Mouse (Mus musculus): ENCODE data around the gene Rab3b. TPM values are rescaled to one million over a fixed set of nuclear protein-coding genes. Genes with fewer than 3 reads are reported as not detected.

Rab3b gene
- total RNA-seq, 2 experiments from 2014 or later, result 45.4 to 50.2 TPM

DNA sequence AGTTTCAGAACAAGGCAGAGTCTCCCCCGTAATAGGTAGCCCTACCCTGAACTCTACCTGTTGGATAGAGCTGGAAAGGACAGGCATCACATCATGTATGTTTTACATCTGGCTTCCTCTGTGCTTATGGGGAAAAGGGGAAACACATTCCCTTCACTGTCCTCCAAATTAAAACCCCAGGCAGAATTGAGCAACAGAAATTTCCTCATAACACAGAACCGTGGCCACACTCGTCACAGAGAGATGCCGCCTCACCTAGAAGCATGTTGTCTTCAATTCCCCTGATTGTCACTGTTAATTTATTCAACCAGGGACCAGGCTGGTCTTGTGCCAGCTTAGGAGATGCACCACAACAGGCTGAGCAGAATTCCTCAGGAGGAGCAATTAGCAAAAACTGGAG lies 72.8 kb downstream of the Rab3b start:
- DNase-seq, result no peak

DNA sequence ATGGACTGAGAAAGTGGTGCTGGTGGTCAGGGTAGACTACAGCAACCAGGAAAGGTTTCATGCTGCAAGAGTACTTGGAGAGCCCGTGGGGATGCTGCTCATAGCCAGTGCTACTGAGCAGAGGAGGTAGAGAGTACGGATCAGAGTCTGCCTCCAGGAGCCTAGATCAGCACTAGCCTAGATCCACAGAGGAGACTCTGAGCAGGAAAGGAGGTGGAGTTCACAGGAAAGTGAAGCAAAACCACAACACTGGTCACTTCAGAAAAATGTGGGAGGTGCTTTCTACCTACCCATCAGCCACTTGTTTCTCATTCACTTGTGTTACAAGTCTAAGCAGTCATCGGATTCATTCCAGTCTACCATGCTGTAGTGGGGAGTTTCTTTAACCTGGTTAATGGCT lies 80.8 kb downstream of the Rab3b start:
- no peak for DNase-seq

DNA sequence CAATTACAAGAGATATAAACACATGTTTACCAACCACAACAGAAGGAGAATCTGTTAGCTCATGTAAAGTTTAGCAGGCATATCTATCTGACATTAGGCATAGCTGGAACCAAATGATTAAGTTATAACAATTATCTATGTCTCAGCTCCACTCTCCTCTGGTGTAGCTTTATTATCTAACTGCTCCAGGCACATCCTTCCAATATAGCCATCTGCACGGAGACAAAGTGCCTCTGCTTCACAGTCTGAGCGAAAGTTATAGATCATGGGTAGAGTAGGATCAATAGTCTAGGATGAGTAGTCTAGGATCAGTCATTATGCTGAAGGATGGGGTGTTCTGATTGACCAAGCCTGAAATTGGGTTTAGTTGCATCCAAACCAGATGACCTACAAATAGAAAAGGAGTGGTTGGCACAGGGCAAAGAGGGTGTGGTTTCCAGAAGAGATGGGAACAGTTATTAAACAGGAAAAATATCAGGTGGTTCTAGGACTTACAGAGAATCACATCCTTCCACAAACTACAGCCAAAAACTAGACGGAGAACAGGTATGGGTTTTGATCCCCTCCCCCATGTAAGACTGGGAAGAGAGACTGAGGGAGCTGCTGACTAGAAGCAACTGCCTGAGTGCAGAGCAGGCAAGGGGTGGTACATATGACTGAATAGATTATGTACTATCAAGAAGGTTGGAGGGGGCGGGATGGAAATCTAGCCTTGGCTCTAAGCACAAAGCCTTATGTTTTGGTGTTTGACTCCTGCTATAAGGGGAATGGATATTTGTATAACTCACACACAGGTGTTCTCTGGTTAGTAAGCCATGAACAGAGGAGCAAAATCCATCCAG lies 82.0 kb downstream of the Rab3b start:
- no peak for DNase-seq

DNA sequence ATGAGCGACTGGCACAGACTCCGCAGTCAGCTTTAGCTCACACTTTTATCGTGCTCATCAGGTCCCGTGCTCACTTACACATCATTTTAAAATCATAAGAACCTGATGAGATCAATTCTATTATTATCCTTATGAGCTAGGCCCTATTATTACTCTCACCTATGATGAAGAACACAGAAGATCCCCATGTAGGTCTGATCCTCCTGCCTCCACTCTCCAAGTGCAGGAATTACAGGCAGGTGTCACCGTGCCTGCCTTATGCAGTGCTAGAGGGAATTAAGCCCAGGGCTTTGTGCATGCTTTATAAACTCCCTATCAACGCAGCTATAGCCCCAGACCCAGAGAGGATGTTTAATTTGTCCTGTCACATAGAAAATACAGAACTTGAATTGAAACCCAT lies 84.2 kb downstream of the Rab3b start:
- DNase-seq, result no peak

DNA sequence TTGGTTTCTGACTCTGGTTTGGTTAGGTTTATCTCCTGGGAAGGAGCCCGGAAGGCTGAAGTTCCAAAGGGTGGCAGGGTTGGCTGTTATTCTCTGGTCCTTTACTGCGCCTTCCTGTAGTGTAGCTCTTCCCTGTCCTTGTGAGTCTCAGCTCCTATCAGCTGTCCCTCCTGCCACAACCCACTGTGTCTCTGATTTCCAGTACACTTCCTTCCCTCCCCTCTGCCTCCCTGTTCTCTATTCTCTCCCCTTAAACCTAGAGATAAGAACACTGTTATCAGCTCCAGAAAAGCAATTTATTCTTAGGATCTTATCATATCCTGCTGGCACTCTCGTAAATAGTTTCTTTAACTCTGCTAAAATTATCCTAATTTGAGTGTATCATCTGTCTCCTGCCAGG lies 90.7 kb downstream of the Rab3b start:
- no peak for DNase-seq

DNA sequence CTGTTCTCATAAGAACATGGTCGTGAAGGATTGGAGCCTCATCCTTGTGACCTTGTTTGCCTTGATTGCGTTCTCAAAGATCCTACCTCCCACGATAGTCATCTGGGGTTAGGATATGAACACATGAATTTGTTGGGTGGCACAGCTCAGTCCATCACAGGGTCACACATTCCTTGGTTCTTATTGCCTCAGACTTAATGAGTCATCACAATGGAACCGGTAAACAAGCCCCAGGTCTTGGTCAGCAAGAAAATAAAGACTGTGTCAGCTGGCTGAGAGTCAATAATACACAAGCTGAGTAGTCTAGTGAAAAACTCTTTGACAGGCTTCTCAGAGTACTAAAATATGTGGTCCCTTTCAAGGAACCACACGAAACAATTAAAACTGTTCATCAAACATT lies 92.2 kb downstream of the Rab3b start:
- no peak for DNase-seq

DNA sequence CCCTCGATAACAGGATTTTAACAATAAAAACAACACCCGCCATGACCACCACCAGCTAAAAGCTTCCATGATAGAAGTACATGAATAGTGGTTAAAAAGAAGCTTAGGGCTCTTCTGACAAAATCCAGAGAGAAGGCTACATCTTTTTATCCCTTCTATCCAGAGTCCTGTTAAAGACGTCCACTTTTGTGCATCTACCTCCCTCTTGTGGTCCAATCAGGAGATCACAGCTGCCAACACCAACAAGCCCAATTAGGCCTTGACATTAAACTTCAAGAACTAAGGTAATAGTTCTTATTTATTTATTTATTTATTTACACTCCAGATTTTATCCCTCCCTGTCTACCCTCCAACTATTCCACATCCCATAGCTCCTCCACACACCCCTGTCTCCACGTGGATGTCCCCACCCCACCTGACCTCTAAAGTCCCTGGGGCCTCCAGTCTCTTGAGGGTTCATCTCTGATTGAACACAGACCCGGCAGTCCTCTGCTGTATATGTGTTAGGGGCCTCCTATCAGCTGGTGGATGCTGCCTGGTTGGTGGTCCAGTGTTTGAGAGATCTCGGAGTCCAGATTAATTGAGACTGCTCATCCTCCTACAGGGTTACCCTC lies 97.7 kb downstream of the Rab3b start:
- DNase-seq, result peak; percentile 62

DNA sequence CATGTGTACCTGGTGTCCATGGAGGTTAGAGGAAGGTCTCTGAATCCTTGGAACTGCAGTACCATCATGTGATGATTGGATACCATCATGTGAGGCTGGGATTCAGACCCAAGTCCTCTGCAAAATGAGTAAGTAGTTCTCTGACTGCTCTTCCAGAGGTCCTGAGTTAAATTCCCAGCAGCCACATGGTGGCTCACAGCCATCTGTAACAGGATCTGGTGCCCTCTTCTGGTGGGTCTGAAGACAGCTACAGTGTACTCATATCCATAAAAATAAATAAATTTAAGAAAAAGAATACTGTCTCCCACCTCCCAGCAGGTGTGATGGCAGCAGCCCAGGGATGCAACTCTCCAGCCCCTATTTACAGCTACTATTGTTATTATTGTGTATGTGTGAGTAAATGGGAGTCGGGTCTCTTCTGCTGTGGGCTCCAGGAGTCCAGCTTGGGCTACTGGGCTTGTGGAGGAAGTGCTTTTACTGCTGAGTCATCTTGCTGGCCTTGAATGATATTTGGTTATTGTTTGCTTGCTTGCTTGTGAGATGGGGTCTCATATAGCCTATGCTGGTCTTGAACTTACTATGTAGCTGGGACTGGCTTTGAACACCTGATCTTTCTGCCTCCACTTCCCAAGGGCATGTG lies 108.1 kb downstream of the Rab3b start:
- DNase-seq, result no peak

DNA sequence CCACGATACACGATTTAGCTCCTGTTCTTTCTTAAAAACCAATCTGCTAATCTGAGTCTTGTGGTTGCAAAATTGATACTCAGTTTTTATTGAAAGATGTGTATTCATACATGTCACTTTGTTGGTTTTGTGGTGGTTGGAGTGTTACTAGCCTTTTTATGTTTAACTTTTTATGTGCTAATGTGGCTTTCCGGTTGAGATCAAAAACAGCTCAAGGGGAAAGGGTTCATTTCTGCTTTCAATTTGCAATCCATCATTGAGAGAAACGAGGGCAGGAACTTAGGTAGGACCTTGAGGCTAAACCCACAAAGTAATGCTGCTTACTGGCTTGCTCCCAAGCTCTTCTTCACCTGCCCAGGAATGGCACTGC lies 108.6 kb downstream of the Rab3b start:
- no peak for DNase-seq

DNA sequence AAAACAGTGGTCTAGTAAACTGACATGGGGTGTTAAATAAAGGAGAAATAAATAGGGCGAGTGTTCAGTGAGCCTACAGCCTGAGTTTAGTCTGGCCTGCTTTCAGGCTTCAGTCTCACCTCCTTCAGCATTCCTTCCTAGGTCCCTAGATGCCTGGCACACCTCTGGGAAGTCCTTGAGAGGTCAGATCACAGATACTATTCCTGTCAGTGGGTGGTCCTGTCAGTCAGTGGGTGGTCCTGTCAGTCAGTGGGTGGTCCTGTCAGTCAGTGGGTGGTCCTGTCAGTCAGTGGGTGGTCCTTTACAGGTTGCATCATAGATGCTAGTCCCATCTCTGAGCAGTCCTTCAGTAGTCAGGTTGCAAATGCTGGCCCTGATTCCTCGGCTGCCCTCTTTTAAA lies 110.6 kb downstream of the Rab3b start:
- no peak for DNase-seq

DNA sequence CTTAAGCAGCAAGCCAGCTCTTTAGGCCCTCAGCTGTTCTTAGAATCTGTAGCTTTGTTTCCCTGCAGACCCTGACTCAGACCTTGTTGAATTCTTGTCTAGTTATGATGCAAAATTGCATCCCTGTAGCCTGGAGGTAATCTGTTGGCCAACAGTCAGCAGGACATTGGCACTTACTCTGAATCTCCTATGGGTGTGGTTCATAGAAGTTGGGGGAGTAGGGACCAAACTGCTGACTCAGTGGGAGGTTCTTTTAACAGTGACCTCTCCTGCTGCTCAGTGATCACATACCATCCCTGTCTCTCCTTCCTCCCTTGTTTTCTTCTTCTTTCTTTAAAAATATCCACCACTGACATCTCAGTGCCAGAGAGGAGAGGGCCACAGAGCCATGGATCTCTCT lies 111.2 kb downstream of the Rab3b start:
- no peak for DNase-seq

DNA sequence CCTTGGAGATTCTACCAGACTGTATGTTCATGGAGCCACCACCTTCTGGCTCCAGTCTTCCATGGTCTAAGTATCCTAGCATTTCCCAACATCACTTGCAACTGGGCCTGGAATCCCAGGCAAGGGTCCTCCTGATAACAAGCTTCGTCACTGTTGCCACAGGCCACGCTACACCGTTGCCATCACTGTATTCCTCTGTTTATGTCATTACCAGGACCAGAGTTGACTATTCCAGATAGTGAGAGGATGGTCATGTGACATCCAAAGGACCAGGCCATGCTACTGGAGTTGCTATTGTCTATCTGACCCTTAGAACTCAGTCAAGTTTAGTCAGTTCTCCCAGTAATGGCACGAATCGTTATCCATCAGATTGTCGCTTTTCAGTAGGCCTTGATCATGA lies 111.7 kb downstream of the Rab3b start:
- DNase-seq, result no peak

DNA sequence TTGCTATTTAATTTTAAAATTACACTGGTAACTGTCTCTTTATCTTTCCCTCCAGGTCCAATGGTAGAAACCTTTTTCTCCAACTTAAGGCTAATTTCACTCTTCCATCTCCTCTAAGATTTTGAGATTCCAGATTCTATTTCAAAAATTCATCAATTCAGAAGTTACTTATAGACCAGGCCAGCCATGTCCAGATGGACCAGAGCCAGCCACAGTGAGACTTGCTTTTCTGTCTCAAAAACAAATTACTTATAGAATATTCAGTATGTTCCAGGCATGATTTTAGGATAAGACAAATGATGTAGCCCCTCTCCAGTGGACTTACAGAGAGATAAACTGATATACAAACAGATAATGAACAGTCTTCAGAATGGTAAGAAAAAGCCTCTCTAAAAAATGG lies 112.9 kb downstream of the Rab3b start:
- DNase-seq, result no peak

Other genes with a start within 250 kb of the Rab3b start
- gene 3110021N24Rik, start 159.4 kb upstream of the Rab3b start, total RNA-seq (2021), result under 1 TPM; 0.42 to 0.73 TPM
- gene Zfyve9, start 98.3 kb upstream of the Rab3b start, total RNA-seq (2021), result 10 to 100 TPM; 20.8 to 24.4 TPM
- gene Btf3l4, start 45.4 kb upstream of the Rab3b start, total RNA-seq (2021), result 100 to 1,000 TPM; 115 to 125 TPM
- gene Txndc12, start 44.5 kb upstream of the Rab3b start, total RNA-seq (2021), result 10 to 100 TPM; 70.0 to 71.7 TPM
- gene Kti12, start 31.3 kb upstream of the Rab3b start, total RNA-seq (2021), result 10 to 100 TPM; 27.7 to 28.1 TPM
- gene A730015C16Rik, start 30.4 kb upstream of the Rab3b start, total RNA-seq (2021), result not detected
- 100 to 1,000 TPM in 1 of 2 experiments, 10 to 100 TPM in 1; 97.2 to 109 TPM for gene Nrd1, start 121.6 kb downstream of the Rab3b start, total RNA-seq (2021)